Mouse (Mus musculus): ENCODE measurements around the gene Gm3435. TPM values are rescaled to one million over a fixed set of nuclear protein-coding genes. Genes with fewer than 3 reads are reported as not detected.
"Not testable (repeated sequence)": the region's sequence is repeated elsewhere in the genome, so short reads cannot be mapped to it uniquely, and the experiment has no call there.

Gene Gm3435
- total RNA-seq (2021), result 1 to 10 TPM; 3.1 to 3.7 TPM

- intact Hi-C loops (cut with DNase I); DNase-seq: not testable (repeated sequence)
These were observed at the start of gene Gm3435 for GRCm38 (mm10) chr17:15009706-15010413. Gene Gm3435 (plus strand): TSS chr17:15010176.

GRCm38 (mm10) chr17:14960520-14960919 is 49.5 kb upstream of the Gm3435 start:
- peak; percentile 20 for DNase-seq
- intact Hi-C loops (cut with DNase I), result no loop called here

- peak; percentile 24 for DNase-seq
- intact Hi-C loops (cut with DNase I), result not testable (repeated sequence)
These were observed 48.9 kb upstream of the Gm3435 start, which contains the start of gene Phf10 for GRCm38 (mm10) chr17:14960951-14961556. Gene Phf10 (minus strand): TSS chr17:14961273.

- intact Hi-C loops (cut with DNase I); DNase-seq: not testable (repeated sequence)
These were observed 48.3 kb upstream of the Gm3435 start for GRCm38 (mm10) chr17:14961557-14962154.

GRCm38 (mm10) chr17:14968373-14968913 is 41.5 kb upstream of the Gm3435 start:
- intact Hi-C loops (cut with DNase I); DNase-seq: not testable (repeated sequence)

- DNase-seq; intact Hi-C loops (cut with DNase I): not testable (repeated sequence)
These were observed 32.1 kb upstream of the Gm3435 start for GRCm38 (mm10) chr17:14977718-14978361.

- intact Hi-C loops (cut with DNase I); DNase-seq: not testable (repeated sequence)
These were observed 31.5 kb upstream of the Gm3435 start, which contains the start of the genes 9030025P20Rik and Gm3417 for GRCm38 (mm10) chr17:14978362-14979038. Gene 9030025P20Rik (plus strand): TSS chr17:14978468. Gene Gm3417 (minus strand): TSS chr17:14978790.

- DNase-seq; intact Hi-C loops (cut with DNase I): not testable (repeated sequence)
These were observed 19.8 kb upstream of the Gm3435 start for GRCm38 (mm10) chr17:14990116-14990702.

GRCm38 (mm10) chr17:14992522-14993138 is 17.3 kb upstream of the Gm3435 start:
- DNase-seq; intact Hi-C loops (cut with DNase I): not testable (repeated sequence)

GRCm38 (mm10) chr17:14993139-14993832 is 16.7 kb upstream of the Gm3435 start:
- DNase-seq; intact Hi-C loops (cut with DNase I): not testable (repeated sequence)

- intact Hi-C loops (cut with DNase I); DNase-seq: not testable (repeated sequence)
These were observed 15.8 kb upstream of the Gm3435 start for GRCm38 (mm10) chr17:14994140-14994539.

- DNase-seq; intact Hi-C loops (cut with DNase I): not testable (repeated sequence)
These were observed 9.9 kb upstream of the Gm3435 start for GRCm38 (mm10) chr17:15000047-15000446.

- intact Hi-C loops (cut with DNase I), result not testable (repeated sequence)
These were observed 888 bp upstream of the Gm3435 start for GRCm38 (mm10) chr17:15009088-15009487.

GRCm38 (mm10) chr17:15021503-15022220 is 11.7 kb downstream of the Gm3435 start:
- intact Hi-C loops (cut with DNase I), result not testable (repeated sequence)
- peak; percentile 15 for DNase-seq

More at GRCm38 (mm10) chr17:15009088-15009487, 888 bp upstream of the Gm3435 start:
- DNase-seq, result not testable (repeated sequence)

GRCm38 (mm10) chr17:15023878-15024492 is 14.0 kb downstream of the Gm3435 start:
- intact Hi-C loops (cut with DNase I); DNase-seq: not testable (repeated sequence)

GRCm38 (mm10) chr17:15024502-15025193 is 14.7 kb downstream of the Gm3435 start:
- intact Hi-C loops (cut with DNase I), result not testable (repeated sequence)

GRCm38 (mm10) chr17:15025513-15025912 is 15.5 kb downstream of the Gm3435 start:
- DNase-seq; intact Hi-C loops (cut with DNase I): not testable (repeated sequence)

More at GRCm38 (mm10) chr17:15024502-15025193, 14.7 kb downstream of the Gm3435 start:
- DNase-seq, result not testable (repeated sequence)
